Mouse (Mus musculus) v-Abl transformed pro-B cells (cell line): ENCODE results near the gene Spin1.

Experiments used
- in situ Hi-C, 2 experiments: fragments of 400-800 bp; cut with MboI; formaldehyde crosslinking; loops; one replicate each; pipeline ENCODE4 v1.15.1; 2025; ENCODE audit not compliant: unreplicated experiment in 2 of 2

Gene Spin1

GRCm38 (mm10) chr13:51128417-51128816, 27.7 kb downstream of the Spin1 start:
- in situ Hi-C loops: no loop called here

- in situ Hi-C loops: no loop called here
Measured at GRCm38 (mm10) chr13:51131179-51131578, 30.5 kb downstream of the Spin1 start.

- in situ Hi-C loops: no loop called here
Measured at GRCm38 (mm10) chr13:51136315-51136714, 35.6 kb downstream of the Spin1 start.

- in situ Hi-C loops: no loop called here
Measured at GRCm38 (mm10) chr13:51136996-51137701, 36.5 kb downstream of the Spin1 start.

- in situ Hi-C loops: no loop called here
Measured at GRCm38 (mm10) chr13:51137702-51138031, 37.0 kb downstream of the Spin1 start.

GRCm38 (mm10) chr13:51147106-51147505, 46.4 kb downstream of the Spin1 start:
- in situ Hi-C loops: loop anchor here in 1 of 2 experiments (5.0 kb wide), 1 partner anchor 35 kb away; no protein-coding TSS in a partner anchor

- in situ Hi-C loops: no loop called here
Measured at GRCm38 (mm10) chr13:51152966-51153669, 52.4 kb downstream of the Spin1 start.

- in situ Hi-C loops: no loop called here
Measured at GRCm38 (mm10) chr13:51153670-51154030, 53.0 kb downstream of the Spin1 start.

GRCm38 (mm10) chr13:51155178-51156013, 54.7 kb downstream of the Spin1 start:
- in situ Hi-C loops: no loop called here

GRCm38 (mm10) chr13:51156014-51156386, 55.3 kb downstream of the Spin1 start:
- in situ Hi-C loops: no loop called here

- in situ Hi-C loops: no loop called here
Measured at GRCm38 (mm10) chr13:51157291-51157690, 56.6 kb downstream of the Spin1 start.

GRCm38 (mm10) chr13:51161672-51162071, 61.0 kb downstream of the Spin1 start:
- in situ Hi-C loops: loop anchor here in 1 of 2 experiments (10.0 kb wide), 1 partner anchor 47 kb away; no protein-coding TSS in a partner anchor

- in situ Hi-C loops: loop anchor here in 1 of 2 experiments (10.0 kb wide), 1 partner anchor 47 kb away; no protein-coding TSS in a partner anchor
Measured at GRCm38 (mm10) chr13:51162246-51162645, 61.6 kb downstream of the Spin1 start.

- in situ Hi-C loops: loop anchor here in 1 of 2 experiments (10.0 kb wide), 1 partner anchor 52 kb away; no protein-coding TSS in a partner anchor
Measured at GRCm38 (mm10) chr13:51166711-51167110, 66.0 kb downstream of the Spin1 start.

GRCm38 (mm10) chr13:51170215-51170614, 69.5 kb downstream of the Spin1 start:
- in situ Hi-C loops: loop anchor here (5.0 to 10.0 kb wide), 2 partner anchors 205 to 213 kb away; no protein-coding TSS in a partner anchor

GRCm38 (mm10) chr13:51170691-51171680, 70.3 kb downstream of the Spin1 start, which contains the start of gene Nxnl2:
TSS of gene Nxnl2 (plus strand) at chr13:51171022.
- in situ Hi-C loops: loop anchor here (5.0 to 10.0 kb wide), 2 partner anchors 206 to 214 kb away; no protein-coding TSS in a partner anchor

- in situ Hi-C loops: loop anchor here (5.0 to 10.0 kb wide), 2 partner anchors 208 to 215 kb away; no protein-coding TSS in a partner anchor
Measured at GRCm38 (mm10) chr13:51172601-51173000, 71.9 kb downstream of the Spin1 start.

- in situ Hi-C loops: loop anchor here in 1 of 2 experiments (10.0 kb wide), 1 partner anchor 214 kb away; no protein-coding TSS in a partner anchor
Measured at GRCm38 (mm10) chr13:51178932-51179331, 78.3 kb downstream of the Spin1 start.

GRCm38 (mm10) chr13:51179362-51179761, 78.7 kb downstream of the Spin1 start:
- in situ Hi-C loops: loop anchor here in 1 of 2 experiments (10.0 kb wide), 1 partner anchor 215 kb away; no protein-coding TSS in a partner anchor
